ENCODE assay signal across 7 mouse cellular contexts in genomic region chr6:142964531-142965385, GRCm38 (mm10). TPM values are rescaled to one million over a fixed set of nuclear protein-coding genes. Genes with fewer than 3 reads are reported as not detected.
A peak's percentile ranks its signal among the peaks of the same experiment; 100 is the strongest.
DNase-seq lines count a peak whose midpoint lies in the region; ATAC-seq lines count a peak whose summit lies in the region.

No protein-coding gene starts in this region.

- WGBS in heart, embryonic 10.5 days, result under 1% methylated on average over 39 of the region's 39 CpGs
- under 1% methylated on average over 39 of the region's 39 CpGs for WGBS in limb, embryonic 12.5 days
- under 1% methylated on average over 39 of the region's 39 CpGs for WGBS in midbrain, embryonic 12.5 days

- peak overlapping the region; percentile 95 for H3K4me2 ChIP-seq in limb, embryonic 12.5 days
- peak overlapping the region; percentile 81 for H3K4me2 ChIP-seq in midbrain, embryonic 12.5 days (replicated peaks)

- peak overlapping the region; percentile 79 for H3K4me3 ChIP-seq in heart, embryonic 10.5 days
- peak overlapping the region; percentile 64 for H3K4me3 ChIP-seq in limb, embryonic 12.5 days (replicated peaks)
- H3K4me3 ChIP-seq in midbrain, embryonic 12.5 days, result peak overlapping the region; percentile 77

- H3K36me3 ChIP-seq in heart, embryonic 10.5 days, result no peaks in the 10 kb centered on the region
- no peaks in the 10 kb centered on the region for H3K36me3 ChIP-seq in limb, embryonic 12.5 days
- H3K36me3 ChIP-seq in midbrain, embryonic 12.5 days, result no peaks in the 10 kb centered on the region

- H3K9me3 ChIP-seq in heart, embryonic 10.5 days, result no peaks in the 10 kb centered on the region
- no peaks in the 10 kb centered on the region for H3K9me3 ChIP-seq in limb, embryonic 12.5 days
- no peaks in the 10 kb centered on the region for H3K9me3 ChIP-seq in midbrain, embryonic 12.5 days

- peak; percentile 80 for ATAC-seq in limb, embryonic 12.5 days (ENCODE audit: insufficient number of reproducible peaks, insufficient read depth, low FRiP score, low TSS enrichment, low read depth)
- peak; percentile 85 for ATAC-seq in midbrain, embryonic 12.5 days (ENCODE audit: low FRiP score, low read depth)

- H3K9ac ChIP-seq in limb, embryonic 12.5 days (replicated peaks), result peak overlapping the region; percentile 79
- peak overlapping the region; percentile 89 for H3K9ac ChIP-seq in midbrain, embryonic 12.5 days (replicated peaks)

- peak; percentile 16 to 41 for DNase-seq in adrenal gland, postnatal 36 days
- peak; percentile 90 for DNase-seq in embryo, embryonic 10 days (ENCODE audit: low spot score)
- DNase-seq in heart, embryonic 10.5 days (ENCODE audit: low spot score), result peak; percentile 90
- DNase-seq in kidney, adult 9 months, result peak; percentile 87
- peak; percentile 25 to 37 for DNase-seq in spleen, adult 18-20 months

- peak overlapping the region; percentile 88 for H3K27ac ChIP-seq in heart, embryonic 10.5 days
- H3K27ac ChIP-seq in limb, embryonic 12.5 days, result peak overlapping the region; percentile 83
- peak overlapping the region; percentile 95 for H3K27ac ChIP-seq in midbrain, embryonic 12.5 days (replicated peaks)

- peaks cover 10% of the 10 kb centered on the region for H3K4me1 ChIP-seq in heart, embryonic 10.5 days
- peaks cover 13% of the 10 kb centered on the region for H3K4me1 ChIP-seq in limb, embryonic 12.5 days (replicated peaks)
- peaks cover 14% of the 10 kb centered on the region for H3K4me1 ChIP-seq in midbrain, embryonic 12.5 days

- peaks cover 19% of the 10 kb centered on the region for H3K27me3 ChIP-seq in heart, embryonic 10.5 days (ENCODE audit: insufficient read depth, poor library complexity, severe bottlenecking)
- H3K27me3 ChIP-seq in limb, embryonic 12.5 days, result peaks cover 17% of the 10 kb centered on the region
- no peaks in the 10 kb centered on the region for H3K27me3 ChIP-seq in midbrain, embryonic 12.5 days

RNA-seq across cellular contexts. Expression of gene St8sia1, which starts 0.5 kb away (rescaled TPM):
- total RNA-seq in adrenal gland, postnatal 36 days (2021), result 1 to 10 TPM in 1 of 2 experiments, under 1 TPM in 1; 0.40 to 1.3 TPM
- polyA plus RNA-seq in heart, embryonic 10.5 days (2016; fragmentation: Nextera tagmentation; extraction: Ambion mirVana), result 3.1 and 3.4 TPM in 2 replicates
- polyA plus RNA-seq in limb, embryonic 12.5 days (2016; fragmentation: Nextera tagmentation; extraction: Ambion mirVana), result 1.5 and 2.2 TPM in 2 replicates
- polyA plus RNA-seq in midbrain, embryonic 12.5 days (2016; fragmentation: Nextera tagmentation; extraction: Ambion mirVana), result 7.9 and 9.3 TPM in 2 replicates

Comparison
In these comparisons a context has a peak if more than half of its experiments do, and no peak if none do; other contexts are left out.
1. Peak in every context shown above with its lines: DNase-seq, ATAC-seq, H3K4me3 ChIP-seq and H3K27ac ChIP-seq.
2. DNase-seq: peak in every context shown above with its lines; median percentile 90 in embryo, embryonic 10 days; 90 in heart, embryonic 10.5 days; 87 in kidney, adult 9 months; 31 in spleen, adult 18-20 months; 28 in adrenal gland, postnatal 36 days.